Mouse (Mus musculus) thymus, postnatal 14 days (tissue): Measurements from ENCODE around the gene Adamts4.
"Not testable (repeated sequence)": the region's sequence is repeated elsewhere in the genome, so short reads cannot be mapped to it uniquely, and the experiment has no call there.

ENCODE experiments used
- DNase-seq: peaks from one replicate; pipeline ENCODE4 v3.0.0; 2021

Adamts4 gene

DNA sequence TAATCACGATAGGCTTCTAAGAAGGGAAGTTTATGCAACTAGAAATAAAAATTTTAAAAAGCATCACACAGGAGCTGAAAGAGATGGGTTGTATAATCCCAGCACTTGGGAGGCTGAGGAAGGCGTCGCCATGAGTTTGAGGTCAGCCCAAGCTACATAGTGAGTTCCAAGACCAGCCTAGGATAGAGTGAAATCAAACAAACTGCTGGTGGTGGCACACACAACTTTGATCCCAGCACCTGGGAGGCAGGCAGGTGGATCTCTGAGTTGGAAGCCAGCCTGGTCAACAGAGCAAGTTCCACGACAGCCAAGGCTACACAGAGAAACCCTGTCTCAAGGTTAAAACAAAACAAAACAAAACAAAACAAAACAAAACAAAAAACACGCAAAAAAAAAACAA is 17.9 kb upstream of the Adamts4 start:
- DNase-seq, result no peak

DNA sequence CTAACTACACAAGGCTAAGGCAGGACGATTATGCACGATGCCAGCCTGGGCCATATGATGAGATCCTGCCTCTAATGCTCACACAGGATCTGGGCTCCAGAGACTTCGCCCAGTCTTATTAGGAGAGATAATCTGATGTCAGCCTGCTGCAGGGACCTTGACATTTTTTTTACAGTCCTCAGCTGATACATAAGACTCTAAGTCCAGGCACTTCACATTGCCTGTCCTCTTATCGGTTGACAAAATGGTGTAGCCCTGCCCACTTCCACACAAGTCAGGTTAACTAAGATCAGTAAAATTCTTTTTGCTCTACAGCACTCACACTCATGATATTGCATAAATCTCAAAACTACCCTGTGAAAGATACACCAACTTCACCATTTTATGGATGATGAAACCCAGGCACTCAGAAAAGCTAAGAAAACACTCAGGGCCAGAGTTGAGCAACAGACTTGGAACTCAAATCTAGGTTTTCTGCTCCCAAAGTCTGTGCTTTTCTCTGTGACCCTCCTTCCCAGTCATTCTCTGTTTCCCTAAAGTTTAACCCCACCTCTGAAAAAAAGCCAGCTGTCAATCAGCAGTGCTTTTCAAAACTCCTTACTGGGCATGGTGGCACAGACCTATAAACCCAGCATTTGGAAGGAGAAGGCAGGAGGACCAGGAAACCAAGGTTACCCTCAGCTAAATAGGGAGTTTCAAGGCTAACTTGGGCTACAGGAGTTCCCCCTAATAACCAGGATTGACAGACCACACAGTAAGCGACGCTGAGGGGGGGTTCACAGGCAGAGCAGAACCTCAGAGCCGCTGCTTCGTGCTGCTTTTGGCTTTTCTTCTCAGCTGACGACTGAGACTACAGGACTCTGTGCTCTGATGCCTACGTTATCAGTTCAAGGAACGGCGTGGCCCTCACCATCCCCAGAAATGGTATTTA is 17.2 kb upstream of the Adamts4 start:
- DNase-seq, result no peak

DNA sequence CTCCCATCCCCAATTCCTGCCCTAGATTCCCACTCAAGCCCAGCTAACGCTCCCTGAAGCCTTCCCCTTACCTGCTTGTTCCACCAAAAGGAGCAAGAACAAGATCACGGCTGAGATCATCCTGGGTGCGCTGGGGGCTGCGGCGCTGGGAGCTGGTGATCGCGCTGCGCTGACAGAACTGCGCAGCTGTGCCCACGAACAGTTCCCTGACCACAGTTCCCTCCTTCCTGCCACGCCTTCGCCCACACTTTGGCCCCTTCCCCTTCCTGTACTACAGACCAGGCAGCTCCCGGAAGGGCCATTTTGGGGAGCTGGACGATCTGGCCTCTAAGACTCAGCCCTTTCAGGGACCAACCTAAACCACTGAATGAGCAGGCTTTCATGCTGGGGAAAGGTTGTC is 16.1 kb upstream of the Adamts4 start, which contains the start of gene Fcer1g:
Gene Fcer1g (minus strand): TSS at position 240 of the 400 bp plus-strand sequence.
- no peak for DNase-seq

DNA sequence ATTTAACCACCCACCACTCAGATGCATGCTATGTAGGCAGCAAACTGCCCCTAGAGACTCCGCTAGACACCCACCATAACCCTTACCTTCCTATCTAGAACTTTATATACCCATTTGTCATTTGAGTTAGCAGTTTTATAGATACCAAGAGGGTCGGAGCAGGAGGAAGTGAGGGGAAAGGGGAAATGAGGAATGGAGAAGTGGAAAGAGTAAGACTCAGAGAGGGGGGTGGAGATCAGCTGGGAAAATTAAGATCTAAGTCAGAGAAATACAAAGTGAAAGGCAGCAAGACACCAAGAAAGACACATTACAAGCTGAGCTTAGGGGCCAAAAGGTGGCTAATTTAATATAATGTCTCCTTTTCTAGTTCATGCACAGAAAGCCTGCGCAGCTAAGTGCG is 15.7 kb upstream of the Adamts4 start:
- DNase-seq, result no peak

DNA sequence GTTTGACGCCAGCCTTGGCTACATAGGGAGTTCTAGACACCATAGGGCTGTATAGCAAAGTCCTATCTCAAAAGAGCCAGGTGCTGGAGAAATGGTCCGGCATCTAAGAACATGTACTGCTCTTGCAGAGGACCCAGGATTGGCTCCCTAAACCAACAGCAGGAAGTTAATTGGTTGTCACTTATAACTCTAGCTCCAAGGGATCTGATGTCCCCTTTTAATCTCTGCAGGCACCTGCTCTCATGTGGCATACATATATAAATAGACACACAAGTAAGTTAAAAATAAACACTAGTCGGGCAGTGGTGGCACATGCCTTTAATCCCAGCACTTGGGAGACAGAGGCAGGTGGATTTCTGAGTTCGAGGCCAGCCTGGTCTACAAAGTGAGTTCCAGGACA is 14.4 kb upstream of the Adamts4 start:
- DNase-seq, result no peak

DNA sequence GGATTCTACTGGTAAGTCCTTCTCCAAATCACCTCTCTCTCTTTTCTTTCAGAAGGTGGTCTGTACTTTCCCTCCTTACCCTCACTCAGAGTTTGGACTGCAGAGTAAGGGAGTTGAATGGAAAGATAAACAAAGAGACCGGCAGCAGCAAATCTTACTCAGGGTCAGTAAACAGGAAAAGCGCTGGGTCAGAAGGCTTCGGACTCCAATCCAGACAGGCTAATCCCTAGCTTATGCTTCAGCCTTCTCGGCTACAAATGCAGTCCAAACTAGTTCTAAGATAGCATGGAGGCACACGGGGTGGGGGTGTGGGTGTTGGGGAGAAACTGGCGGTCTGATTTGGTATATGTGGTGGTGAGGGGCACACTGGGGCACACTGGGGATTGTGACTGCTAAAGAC is 12.8 kb upstream of the Adamts4 start:
- no peak for DNase-seq

DNA sequence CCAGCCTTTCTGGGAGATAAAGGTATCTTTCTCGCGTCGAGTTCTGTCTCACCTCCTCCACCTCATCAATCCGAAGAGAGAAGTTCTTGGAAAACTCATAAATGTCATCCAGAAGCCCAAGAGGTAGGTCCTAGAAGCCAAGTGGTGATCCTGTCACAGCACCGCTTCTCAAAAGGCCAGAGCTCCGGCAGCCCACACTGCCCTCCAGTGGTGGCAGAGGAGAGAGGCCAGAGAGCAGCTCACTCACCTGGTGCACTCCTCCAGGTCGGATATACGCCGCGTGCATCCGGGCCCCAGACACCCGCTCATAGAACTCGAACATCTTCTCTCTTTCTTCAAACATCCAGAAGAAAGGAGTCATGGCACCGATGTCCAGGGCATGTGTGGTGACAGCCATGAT is 11.8 kb upstream of the Adamts4 start:
- peak; percentile 54 for DNase-seq

DNA sequence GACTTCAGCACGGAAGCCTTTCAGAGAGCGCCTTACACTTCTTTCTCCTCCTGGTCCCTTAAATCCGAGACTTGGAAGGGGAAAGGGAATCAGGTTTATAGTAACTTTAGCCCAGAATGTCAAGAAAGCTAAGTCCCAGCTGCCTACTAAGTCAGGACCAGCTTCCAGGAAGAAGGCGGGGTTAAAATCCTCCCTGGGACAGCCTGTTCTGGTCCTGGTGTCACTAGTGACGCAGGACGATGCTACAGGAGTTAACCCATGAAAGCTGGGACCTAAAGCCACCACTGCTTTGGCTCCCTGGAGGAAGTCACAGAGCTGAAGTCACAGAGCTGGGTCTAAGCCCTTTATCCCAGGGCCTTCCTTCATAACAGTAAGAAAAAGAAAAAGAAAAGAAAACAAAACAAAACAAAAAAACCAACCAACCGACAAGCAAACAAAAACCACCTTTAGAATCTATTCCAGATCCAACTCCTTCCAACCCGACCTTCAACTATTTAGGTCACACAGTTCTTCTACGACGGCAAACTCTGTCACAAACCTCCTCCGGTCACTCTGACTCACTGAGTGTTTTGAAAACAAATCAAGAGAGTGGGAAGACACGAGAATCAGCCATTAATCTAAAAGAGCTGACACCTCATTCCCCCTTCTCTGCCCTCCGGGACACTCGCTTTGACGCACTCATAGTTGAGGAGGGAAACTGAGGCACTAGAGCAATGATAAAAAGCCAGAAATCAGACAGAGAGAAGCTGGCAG is 10.1 kb upstream of the Adamts4 start:
- no peak for DNase-seq

DNA sequence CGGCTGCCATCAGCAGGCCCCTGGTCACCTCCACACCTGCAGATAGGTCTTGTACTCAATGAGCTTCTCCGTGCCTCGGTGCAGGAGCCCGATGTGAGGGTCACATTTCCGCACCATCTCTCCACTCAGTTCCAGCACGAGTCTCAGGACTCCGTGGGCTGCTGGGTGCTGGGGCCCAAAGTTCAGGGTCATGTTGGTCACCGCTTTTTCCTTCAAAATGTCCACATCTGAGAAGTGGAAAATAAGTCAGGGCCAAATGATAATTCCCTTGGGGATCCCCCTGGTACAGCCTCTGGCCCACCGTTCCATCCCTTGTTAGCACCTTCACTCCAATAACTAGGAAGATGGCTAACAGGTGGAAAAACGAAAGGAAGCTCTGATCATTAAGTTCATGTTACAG is 9.3 kb upstream of the Adamts4 start:
- DNase-seq, result no peak

DNA sequence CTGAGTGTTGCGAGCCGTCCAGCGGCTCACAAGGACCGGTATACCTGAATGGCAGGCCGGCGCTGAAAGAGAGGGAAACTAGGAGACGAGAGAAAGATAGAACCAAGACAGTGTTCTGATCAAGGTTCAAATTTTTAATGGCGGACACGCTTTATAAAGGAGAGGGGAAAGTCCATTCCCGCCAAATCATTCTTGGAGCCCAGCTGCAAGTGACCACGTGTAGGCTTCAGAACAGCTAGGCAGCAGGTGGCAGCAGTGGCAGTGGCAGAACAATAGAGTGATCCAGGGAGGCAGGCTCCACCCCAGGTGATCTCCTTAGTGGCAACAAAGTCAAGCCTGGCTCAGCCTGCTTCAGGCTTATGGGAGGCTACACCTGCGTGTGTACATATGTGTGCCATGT is 8.3 kb upstream of the Adamts4 start:
- DNase-seq, result not testable (repeated sequence)

DNA sequence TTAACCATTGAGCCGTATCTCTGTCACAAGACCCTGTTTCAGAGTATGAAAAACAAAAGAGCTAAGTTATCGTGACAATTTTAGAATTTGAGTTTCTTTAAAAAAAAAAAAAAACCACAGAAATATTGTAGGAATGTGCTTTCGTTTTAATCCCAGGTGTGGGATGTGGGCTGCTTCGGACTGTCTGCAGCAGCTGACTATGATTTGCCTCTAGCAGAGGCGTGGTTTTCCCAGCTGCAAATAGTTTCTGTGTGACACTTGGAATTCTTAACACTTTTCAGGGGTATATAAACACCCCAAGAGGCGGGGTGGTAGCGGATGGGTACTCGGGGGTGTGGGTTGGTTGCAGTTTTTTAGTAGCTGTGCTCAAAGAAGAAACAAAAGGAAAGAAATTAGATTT is 4.9 kb upstream of the Adamts4 start:
- no peak for DNase-seq

DNA sequence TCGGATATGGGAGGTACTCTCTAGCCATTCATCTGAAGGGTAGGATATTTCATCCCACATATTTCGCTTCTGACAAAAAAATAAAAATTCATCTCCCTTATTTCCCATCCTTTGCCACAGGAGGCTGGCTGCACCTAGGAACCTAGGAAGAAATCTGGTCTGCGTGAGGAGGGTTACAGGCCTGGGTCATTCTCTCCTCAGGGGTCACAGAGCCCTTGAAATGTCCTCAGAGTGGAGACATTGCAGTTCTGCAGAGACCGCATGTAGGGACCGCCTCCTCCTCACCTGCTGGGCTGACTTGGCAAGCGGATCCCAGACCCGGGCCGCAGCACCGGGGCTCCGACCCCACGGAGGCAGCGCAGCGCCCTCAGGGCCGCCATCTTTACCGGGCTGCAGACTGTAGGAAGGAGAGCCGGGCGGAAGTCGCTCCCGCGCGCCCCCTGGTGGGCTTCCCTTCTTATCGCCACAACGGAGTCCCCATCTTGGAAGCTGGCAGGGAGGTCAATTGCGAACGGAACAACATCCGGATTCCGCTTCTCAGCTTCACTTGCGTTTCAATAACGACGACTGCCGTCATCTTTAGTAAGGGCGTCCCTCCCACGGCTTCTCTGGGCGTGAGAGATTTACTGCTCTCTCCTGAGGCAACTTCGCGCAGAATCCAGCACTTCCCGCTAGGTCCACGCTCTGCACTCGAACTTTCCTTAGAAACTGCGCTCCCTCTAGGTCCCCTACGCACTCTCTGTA is 3.3 kb upstream of the Adamts4 start:
- DNase-seq, result peak; percentile 98

DNA sequence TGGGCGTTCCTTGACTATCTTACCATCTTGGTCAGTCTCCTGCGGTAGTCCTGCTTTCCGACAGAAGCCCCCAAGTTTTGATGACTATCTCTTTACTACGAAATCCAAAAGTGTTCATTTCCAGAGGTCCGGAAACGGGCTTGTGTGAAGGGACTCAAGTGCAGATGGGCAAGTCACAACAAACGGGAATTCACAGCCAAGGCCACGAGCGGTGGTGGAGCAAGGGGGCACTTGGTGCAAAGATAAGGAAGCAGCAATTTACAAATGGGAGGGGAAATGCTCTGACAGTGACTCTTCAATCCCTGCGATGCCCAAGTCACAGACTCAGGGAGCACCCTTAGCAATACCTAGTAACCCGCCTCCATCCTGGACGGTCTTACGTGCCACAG is 2.8 kb upstream of the Adamts4 start:
- no peak for DNase-seq

DNA sequence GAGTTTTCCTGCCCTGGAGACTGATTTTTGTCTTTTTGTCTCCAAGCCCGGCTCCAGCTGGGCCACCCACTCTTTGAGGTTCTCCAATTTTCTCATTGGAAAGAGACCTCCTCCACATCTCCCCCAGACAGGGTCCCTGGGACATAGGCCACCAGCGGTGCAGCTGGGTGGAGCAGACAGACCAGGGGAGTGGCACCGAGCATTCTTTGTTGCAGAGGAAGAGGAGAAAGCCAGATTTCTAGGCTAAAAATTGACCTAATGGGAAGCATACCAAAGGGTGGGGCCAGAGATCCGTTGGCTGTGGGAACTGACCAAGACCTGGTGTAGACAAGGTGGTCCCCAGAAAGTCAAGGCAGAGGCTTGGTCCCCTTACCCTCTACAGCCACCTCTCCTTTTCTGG is 2.3 kb upstream of the Adamts4 start:
- DNase-seq, result no peak

DNA sequence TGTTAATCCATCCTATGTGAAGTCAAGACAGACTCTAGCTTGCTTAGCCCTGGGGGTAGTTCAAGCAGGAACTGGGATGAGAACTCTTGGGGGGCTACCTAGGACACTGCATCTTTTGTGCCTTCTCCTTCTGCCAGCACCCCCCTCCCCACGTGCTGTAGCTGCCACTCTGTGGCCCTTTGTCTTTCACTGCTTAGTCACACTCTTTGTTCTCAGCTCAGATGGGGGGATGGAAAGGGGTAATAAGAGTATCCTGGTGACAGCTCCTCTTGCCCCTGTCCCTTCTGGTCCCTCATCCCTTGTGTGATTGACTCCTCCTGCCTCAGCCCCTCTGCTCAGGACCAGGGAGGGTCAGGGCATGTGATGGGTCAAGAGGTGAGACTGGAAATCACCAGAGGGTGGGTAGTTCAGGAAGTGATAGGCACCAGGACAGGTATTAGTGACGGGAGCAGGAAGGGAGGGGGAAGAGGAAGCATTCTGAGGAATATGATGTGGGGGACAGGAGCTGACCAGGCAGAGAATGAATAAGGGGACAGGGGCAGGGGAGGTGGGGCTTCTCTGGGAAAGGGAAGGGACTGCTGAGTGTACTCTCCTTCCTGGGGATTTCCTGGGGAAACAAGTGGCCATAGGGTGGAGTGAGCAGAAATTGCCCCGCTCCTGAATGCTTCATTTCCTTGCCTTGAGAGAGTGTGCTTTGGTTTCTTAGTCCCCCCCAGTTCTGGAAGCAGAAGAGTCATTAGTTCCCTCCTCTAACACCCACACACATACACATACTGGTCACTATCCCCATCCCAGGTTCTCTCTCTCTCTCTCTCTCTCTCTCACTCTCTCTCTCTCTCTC is 1.6 kb upstream of the Adamts4 start:
- DNase-seq, result no peak

DNA sequence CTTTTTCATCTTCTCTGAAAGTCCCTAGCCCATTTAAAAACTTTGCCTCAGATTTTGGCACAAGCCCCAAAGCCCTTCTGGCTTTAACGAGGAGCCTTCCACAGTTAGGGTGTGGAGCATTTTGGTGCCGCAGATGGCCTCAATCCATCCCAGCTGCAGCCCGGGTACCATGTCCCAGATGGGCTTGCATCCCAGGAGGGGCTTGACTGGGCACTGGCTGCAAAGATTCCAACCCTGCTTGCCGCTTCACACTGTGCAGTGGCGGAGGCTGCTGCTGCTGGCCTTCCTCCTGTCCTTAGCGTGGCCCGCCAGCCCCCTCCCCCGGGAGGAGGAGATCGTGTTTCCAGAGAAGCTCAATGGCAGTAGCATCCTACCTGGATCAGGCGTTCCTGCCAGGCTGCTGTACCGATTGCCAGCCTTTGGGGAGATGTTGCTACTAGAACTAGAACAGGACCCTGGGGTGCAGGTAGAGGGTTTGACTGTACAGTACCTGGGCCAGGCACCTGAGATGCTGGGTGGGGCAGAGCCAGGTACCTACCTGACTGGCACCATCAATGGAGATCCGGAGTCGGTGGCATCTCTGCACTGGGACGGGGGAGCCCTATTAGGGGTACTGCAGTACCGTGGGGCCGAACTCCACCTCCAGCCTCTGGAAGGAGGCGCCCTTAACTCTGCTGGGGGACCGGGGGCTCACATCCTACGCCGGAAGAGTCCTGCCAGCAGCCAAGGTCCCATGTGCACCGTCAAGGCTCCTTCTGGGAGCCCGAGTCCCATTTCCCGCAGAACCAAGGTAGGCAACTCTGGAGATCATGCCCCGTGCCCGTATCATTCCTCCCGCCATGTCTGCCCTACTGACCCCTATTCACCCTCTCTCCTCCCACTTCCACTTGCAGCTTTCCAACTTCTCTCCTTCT is 716 bp downstream of the Adamts4 start, which contains the start of gene Ndufs2:
Gene Ndufs2 (minus strand): TSS at position 709 of the 914 bp plus-strand sequence.
- no peak for DNase-seq

DNA sequence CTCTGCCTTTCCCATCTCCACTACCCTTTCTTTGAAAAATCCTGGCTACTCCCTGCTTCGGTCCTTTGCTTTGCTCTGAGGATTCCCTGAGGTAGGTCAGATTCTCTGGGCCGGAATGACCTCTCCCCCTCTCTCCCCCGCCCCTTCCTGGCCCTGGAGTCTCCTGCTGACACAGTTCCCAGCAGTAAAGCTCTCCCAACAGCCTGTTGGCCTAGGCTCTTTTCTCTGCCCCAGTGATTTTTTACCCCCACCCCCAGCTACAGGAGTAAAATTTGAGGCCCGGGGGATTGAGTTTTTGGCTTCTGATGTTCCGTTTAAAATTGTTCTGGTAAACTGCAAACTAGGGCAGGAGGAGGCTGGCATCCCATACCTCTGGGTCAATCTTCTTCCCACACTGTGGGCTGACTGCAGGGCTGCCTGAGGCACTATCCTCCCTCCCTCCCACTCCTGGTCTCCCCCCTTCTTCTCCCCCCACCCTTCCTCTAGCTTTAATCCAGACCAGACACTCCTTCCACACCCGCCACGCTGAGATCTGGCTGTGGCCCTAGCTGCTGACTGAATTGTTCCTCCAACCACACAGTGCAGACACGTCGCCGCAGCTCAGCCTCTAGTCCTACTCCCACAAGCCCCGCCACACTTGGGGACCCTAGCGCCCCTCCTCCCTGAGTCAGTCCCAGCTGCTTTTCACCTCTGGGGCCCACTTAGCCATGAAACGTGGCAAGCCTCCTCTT is 1.5 kb downstream of the Adamts4 start:
- DNase-seq, result no peak

DNA sequence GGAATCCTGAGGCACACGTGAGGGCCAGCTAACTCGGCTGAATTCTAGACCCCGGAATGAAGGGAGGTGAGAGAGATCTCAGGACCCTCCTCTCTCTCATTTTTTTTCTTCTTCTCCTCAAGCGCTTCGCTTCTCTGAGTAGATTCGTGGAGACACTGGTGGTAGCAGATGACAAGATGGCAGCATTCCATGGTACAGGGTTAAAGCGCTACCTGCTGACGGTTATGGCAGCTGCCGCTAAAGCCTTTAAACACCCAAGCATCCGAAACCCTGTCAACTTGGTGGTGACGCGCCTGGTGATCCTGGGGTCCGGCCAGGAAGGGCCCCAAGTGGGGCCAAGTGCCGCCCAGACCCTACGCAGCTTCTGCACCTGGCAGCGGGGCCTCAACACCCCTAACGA is 2.2 kb downstream of the Adamts4 start:
- no peak for DNase-seq

DNA sequence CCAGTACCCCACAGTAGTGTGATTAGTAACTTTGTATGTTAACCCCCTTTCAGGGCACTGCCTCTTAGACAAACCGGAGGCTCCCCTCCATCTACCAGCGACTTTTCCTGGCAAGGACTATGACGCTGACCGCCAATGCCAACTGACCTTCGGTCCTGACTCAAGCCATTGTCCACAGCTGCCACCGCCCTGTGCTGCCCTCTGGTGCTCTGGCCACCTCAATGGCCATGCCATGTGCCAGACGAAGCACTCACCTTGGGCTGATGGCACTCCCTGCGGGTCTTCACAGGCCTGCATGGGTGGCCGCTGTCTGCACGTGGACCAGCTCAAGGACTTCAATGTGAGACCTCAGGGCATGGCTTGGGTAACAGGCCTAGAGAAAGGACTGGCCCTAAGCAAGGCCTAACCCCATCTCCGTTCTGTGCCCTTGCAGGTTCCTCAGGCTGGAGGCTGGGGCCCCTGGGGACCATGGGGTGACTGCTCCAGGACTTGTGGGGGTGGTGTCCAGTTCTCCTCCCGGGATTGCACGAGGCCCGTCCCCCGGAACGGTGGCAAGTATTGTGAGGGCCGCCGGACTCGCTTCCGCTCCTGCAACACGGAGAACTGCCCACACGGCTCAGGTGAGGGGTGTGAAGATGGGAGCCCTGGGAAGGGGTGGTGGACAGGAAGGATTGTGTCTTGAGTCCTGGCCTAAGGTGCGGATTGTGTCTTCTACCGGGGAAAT is 6.0 kb downstream of the Adamts4 start:
- DNase-seq, result no peak
